Mouse (Mus musculus) forebrain, postnatal 0 days (tissue): ENCODE results near the gene Msrb3. TPM values are rescaled to one million over a fixed set of nuclear protein-coding genes. Genes with fewer than 3 reads are reported as not detected.
A peak's percentile ranks its signal among the peaks of the same experiment; 100 is the strongest.

ENCODE experiments used
- ATAC-seq: fragments of 200-750 bp; cut with Nextera tagmentation; 2 replicates; pipeline ENCODE4 v1.8.0; 2017; ENCODE audit warnings: mild to moderate bottlenecking, moderate library complexity
- DNase-seq: peaks from one replicate; pipeline ENCODE4 v3.0.0-alpha.2; 2015
- H3K27ac ChIP-seq: fragments of 300-500 bp; sonication (generic); 2 replicates; pipeline ENCODE4 v1.5.1; 2014; ENCODE audit warnings: low read depth, mild to moderate bottlenecking, antibody characterized with exemption, low read length, moderate library complexity, mixed read lengths
- H3K27me3 ChIP-seq: fragments of 300-500 bp; sonication (generic); 2 replicates; pipeline ENCODE4 v1.6.1; 2014; ENCODE audit warnings: mild to moderate bottlenecking, low read length, mixed read lengths; ENCODE audit not compliant: insufficient read depth
- H3K36me3 ChIP-seq: fragments of 300-500 bp; sonication (generic); 2 replicates; pipeline ENCODE4 v1.6.1; 2014; ENCODE audit warnings: mild to moderate bottlenecking, moderate library complexity; ENCODE audit not compliant: insufficient read depth
- H3K4me1 ChIP-seq: fragments of 300-500 bp; sonication (generic); 2 replicates; pipeline ENCODE4 v1.6.1; 2014; ENCODE audit warnings: antibody characterized with exemption; ENCODE audit not compliant: insufficient read depth
- H3K4me2 ChIP-seq: fragments of 300-500 bp; sonication (generic); 2 replicates; pipeline ENCODE4 v1.6.1; 2014; ENCODE audit warnings: low read depth, mild to moderate bottlenecking, moderate library complexity
- H3K4me3 ChIP-seq: fragments of 300-500 bp; sonication (generic); 2 replicates; pipeline ENCODE4 v1.5.1; 2014; ENCODE audit warnings: low read depth, low read length, mixed read lengths
- H3K9ac ChIP-seq: fragments of 300-500 bp; sonication (generic); 2 replicates; pipeline ENCODE4 v1.6.1; 2014; ENCODE audit warnings: mild to moderate bottlenecking
- H3K9me3 ChIP-seq: fragments of 300-500 bp; sonication (generic); 2 replicates; pipeline ENCODE4 v1.6.1; 2016; ENCODE audit warnings: low read length
- CTCF ChIP-seq: sonication (generic); IDR thresholded peaks from 2 replicates; pipeline ENCODE4 v1.5.1; 2016; ENCODE audit warnings: antibody characterized with exemption, control low read depth, low read depth
- WGBS: fragments of 180-500 bp; shearing (Covaris S2); extraction: QIAGEN DNeasy Blood & Tissue Kit; methylation state at CpG from one replicate; pipeline ENCODE4 v1.1.7; 2014; 5-methylcytosine and 5-hydroxymethylcytosine counted together
- polyA plus RNA-seq: library from polyadenylated mRNA; unstranded; fragments of >200 nt; fragmentation: Nextera tagmentation; extraction: Ambion mirVana; gene quantifications from 2 replicates; pipeline ENCODE4 v1.2.1, GENCODE M21; 2015
- total RNA-seq: library from RNA; depleted of rRNA; stranded (reverse); fragments of >200 nt; gene quantifications from 2 replicates; pipeline ENCODE4 v1.2.3, GENCODE M21; 2014

Gene Msrb3
- total and polyA plus RNA-seq, 2 experiments from 2014 or later: 1.5 to 6.1 TPM

DNA sequence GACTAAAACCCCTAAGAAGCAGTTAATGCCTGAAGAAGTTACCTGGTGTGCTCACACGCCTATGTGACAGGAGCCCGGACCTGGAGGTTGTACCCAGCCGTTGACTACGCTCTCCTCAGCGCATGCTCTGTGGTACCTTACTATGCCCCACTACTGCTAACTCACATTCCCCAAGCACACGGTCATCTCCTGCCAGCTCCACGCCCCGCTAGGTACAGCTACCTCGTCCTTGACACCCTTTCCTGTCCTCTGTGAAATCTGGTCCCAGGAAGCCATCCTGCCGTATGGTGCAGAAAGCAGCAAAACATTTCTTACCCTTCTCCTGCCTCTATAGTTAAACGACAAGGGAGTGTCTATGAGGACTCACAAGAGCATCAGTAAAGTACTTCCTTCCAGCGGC, 37.2 kb downstream of the Msrb3 start:
- Histone ChIP-seq H3K4me3 (no peak overlapping the region), H3K9ac (no peak overlapping the region), H3K27ac (no peak overlapping the region), H3K27me3 (peaks cover 3% of the 10 kb centered on the region; the same call in 1 of the 2 replicates), H3K9me3 (no peaks in the 10 kb centered on the region), H3K36me3 (no peaks in the 10 kb centered on the region), H3K4me2 (no peak overlapping the region), H3K4me1 (no peaks in the 10 kb centered on the region)
- TF ChIP-seq CTCF: no peak
- DNase-seq (no peak), ATAC-seq (no peak)
- WGBS: 97% methylated on average over 12 of the region's 12 CpGs

DNA sequence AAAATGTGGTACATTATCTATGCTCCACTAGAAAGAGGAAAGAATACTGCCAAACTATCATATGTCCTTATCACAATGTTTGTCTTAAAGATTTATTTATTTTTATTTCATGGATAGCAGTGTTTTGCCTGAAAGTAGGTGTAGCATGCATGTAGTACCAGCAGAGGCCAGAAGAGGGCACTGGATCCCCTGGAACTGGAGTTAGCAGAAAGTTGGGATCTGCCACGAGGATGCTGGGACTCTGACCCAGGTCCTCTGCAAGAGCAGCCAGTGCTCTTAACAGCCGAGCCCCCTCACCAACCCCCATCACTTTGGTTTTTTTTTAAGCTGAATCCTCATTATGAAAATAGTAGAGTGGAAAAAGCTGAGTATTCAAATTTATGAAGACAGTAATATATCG, 37.7 kb downstream of the Msrb3 start:
- no peaks in the 10 kb centered on the region for H3K4me1 ChIP-seq
- H3K4me3 ChIP-seq: no peak overlapping the region
- H3K9me3 ChIP-seq: no peaks in the 10 kb centered on the region
- DNase-seq (no peak), ATAC-seq (no peak)
- TF ChIP-seq CTCF: peak; percentile 63
- no peak overlapping the region for H3K9ac ChIP-seq
- 77% methylated on average over 3 of the region's 3 CpGs for WGBS
- no peak overlapping the region for H3K27ac ChIP-seq
- H3K4me2 ChIP-seq: no peak overlapping the region
- no peaks in the 10 kb centered on the region for H3K36me3 ChIP-seq
- peaks cover 3% of the 10 kb centered on the region; the same call in 1 of the 2 replicates for H3K27me3 ChIP-seq

- peak overlapping the region; percentile 41 for H3K4me2 ChIP-seq
- H3K9me3 ChIP-seq: no peaks in the 10 kb centered on the region
- DNase-seq (peak; percentile 54), ATAC-seq (peak; percentile 67)
- H3K4me1 ChIP-seq: no peaks in the 10 kb centered on the region
- H3K4me3 ChIP-seq: peak overlapping the region; percentile 20
- TF ChIP-seq CTCF: peak; percentile 61
- H3K36me3 ChIP-seq: no peaks in the 10 kb centered on the region
- no peak overlapping the region for H3K27ac ChIP-seq
- H3K27me3 ChIP-seq: peaks cover 3% of the 10 kb centered on the region
- H3K9ac ChIP-seq: no peak overlapping the region
- 36% methylated on average over 13 of the region's 13 CpGs for WGBS
Measured at GRCm38 (mm10) chr10:120857531-120858001, 41.3 kb downstream of the Msrb3 start.

GRCm38 (mm10) chr10:120854329-120854728, 44.6 kb downstream of the Msrb3 start:
- Histone ChIP-seq H3K27me3 (peaks cover 3% of the 10 kb centered on the region), H3K4me2 (no peak overlapping the region), H3K27ac (no peak overlapping the region), H3K4me3 (no peak overlapping the region), H3K4me1 (no peaks in the 10 kb centered on the region), H3K9ac (no peak overlapping the region), H3K9me3 (no peaks in the 10 kb centered on the region), H3K36me3 (no peaks in the 10 kb centered on the region)
- DNase-seq (no peak), ATAC-seq (no peak)
- TF ChIP-seq CTCF: no peak
- 18% methylated on average over 10 of the region's 10 CpGs for WGBS

DNA sequence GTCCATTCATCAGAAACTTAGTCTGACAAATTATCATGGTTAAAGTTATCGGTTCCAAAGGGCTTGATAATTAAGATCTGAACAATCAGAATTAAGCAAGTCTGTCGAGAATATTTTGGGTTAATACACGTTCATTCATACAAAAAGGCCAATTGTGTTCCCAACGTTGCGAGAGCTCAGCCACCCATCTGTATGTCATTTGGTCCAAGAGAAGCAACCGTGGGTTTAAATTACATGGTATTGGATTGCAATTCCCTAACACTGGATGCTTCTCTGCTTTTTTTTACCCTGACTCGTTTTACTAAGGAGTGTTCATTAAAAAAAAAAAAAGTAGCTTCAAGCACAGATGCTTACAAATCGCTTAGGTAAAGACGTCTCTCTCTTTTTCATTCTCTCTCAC, 45.1 kb downstream of the Msrb3 start:
- TF ChIP-seq CTCF: no peak

DNA sequence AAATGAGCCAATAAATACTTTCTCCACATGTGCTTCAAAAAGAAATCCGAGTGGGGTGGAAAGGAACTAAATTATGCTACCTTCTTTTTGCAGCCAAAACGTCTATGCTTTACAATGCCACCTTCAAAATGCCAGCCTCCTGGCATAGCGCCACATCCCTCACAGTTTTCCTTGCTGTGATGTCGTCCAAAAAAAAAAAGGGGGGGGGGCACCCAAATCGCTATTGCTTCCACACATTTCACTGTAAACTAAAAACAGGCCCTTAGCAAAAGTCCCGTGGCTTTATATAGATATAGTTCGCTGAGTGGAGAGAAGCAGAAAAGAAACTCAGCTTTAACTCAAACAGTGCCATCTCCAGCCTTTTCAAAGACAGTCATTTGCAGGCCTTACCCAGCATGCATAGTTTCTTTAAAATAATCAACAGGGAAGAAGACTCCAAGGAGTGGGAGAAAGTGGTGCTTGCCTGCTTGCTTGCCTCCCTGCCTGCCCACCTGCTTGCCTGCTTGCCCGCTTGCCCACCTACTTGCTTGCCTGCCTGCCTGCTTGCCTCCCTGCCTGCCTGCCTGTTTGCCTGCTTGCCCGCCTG, 47.6 kb downstream of the Msrb3 start:
- Histone ChIP-seq H3K27me3 (no peaks in the 10 kb centered on the region; the same call in none of the 2 replicates), H3K27ac (no peak overlapping the region), H3K9ac (no peak overlapping the region), H3K4me3 (no peak overlapping the region), H3K4me1 (no peaks in the 10 kb centered on the region), H3K4me2 (peak overlapping the region; percentile 21; the same call in 1 of the 2 replicates), H3K9me3 (no peaks in the 10 kb centered on the region), H3K36me3 (no peaks in the 10 kb centered on the region)
- ATAC-seq (no peak), DNase-seq (peak; percentile 33)
- no peak for TF ChIP-seq CTCF
- WGBS: 27% methylated on average over 9 of the region's 9 CpGs

More for the DNA sequence above, 45.1 kb downstream of the Msrb3 start:
- Histone ChIP-seq H3K27ac (no peak overlapping the region), H3K4me2 (no peak overlapping the region), H3K9me3 (no peaks in the 10 kb centered on the region), H3K4me3 (no peak overlapping the region), H3K4me1 (no peaks in the 10 kb centered on the region), H3K9ac (no peak overlapping the region), H3K27me3 (peaks cover 3% of the 10 kb centered on the region), H3K36me3 (no peaks in the 10 kb centered on the region)
- ATAC-seq (no peak), DNase-seq (no peak)
- 24% methylated on average over 9 of the region's 9 CpGs for WGBS

- Histone ChIP-seq H3K9me3 (no peaks in the 10 kb centered on the region), H3K36me3 (no peaks in the 10 kb centered on the region), H3K4me2 (peak overlapping the region; percentile 21; the same call in 1 of the 2 replicates), H3K27ac (no peak overlapping the region), H3K4me3 (no peak overlapping the region), H3K9ac (no peak overlapping the region), H3K27me3 (no peaks in the 10 kb centered on the region; the same call in none of the 2 replicates), H3K4me1 (no peaks in the 10 kb centered on the region)
- ATAC-seq (no peak), DNase-seq (no peak)
- WGBS: 33% methylated on average over 24 of the region's 24 CpGs
- no peak for TF ChIP-seq CTCF
Measured at GRCm38 (mm10) chr10:120850391-120851195, 48.3 kb downstream of the Msrb3 start.
